Mouse (Mus musculus): Measurements from ENCODE around the gene Slc25a39. TPM values are rescaled to one million over a fixed set of nuclear protein-coding genes. Genes with fewer than 3 reads are reported as not detected.
A peak's percentile ranks its signal among the peaks of the same experiment; 100 is the strongest.

Slc25a39 gene
- total and polyA plus RNA-seq, 3 experiments: 183 to 325 TPM; not detected in 1

- TF ChIP-seq USF2 (IDR thresholded peaks at IDR 0.05; ENCODE audit: borderline replicate concordance in 1 of 2, insufficient read depth in 1 of 2, low read depth in 1 of 2, low read length in 2 of 2) (no peak), TBP (IDR thresholded peaks at IDR 0.05; ENCODE audit: low read depth, low read length) (peak; percentile 98), MAX (IDR thresholded peaks at IDR 0.05; ENCODE audit: low read length) (peak; percentile 99)
Observed at GRCm38 (mm10) chr11:102408344-102408876, 664 bp upstream of the Slc25a39 start (continued).

GRCm38 (mm10) chr11:102406900-102407833, 579 bp downstream of the Slc25a39 start:
- H3K27ac ChIP-seq (ENCODE audit: control insufficient read depth, low read depth, low read length): peak overlapping the region; percentile 97
- peak; percentile 93 for DNase-seq (ENCODE audit: low read depth, low spot score)

GRCm38 (mm10) chr11:102406401-102406800, 1.3 kb downstream of the Slc25a39 start:
- no peaks in the 10 kb centered on the region for H3K9me3 ChIP-seq (replicated peaks; ENCODE audit: insufficient read depth, low read length)
- DNase-seq (ENCODE audit: low read depth, low spot score): no peak
- H3K4me3 ChIP-seq (ENCODE audit: control insufficient read depth in 1 of 2, insufficient read depth in 1 of 2, low read depth in 2 of 2, low read length in 2 of 2): peak overlapping the region; percentile 80 to 92
- no peaks in the 10 kb centered on the region for H3K27me3 ChIP-seq (ENCODE audit: control insufficient read depth in 1 of 2, insufficient read depth in 2 of 2, low read length in 2 of 2)
- peaks cover 9 to 20% of the 10 kb centered on the region in 2 experiments for H3K4me1 ChIP-seq (ENCODE audit: control insufficient read depth in 1 of 2, insufficient read depth in 2 of 2, low read length in 2 of 2)
- H3K9ac ChIP-seq (ENCODE audit: control insufficient read depth, low read depth, low read length, poor library complexity, severe bottlenecking): peak overlapping the region; percentile 87
- peaks cover 0 to 14% of the 10 kb centered on the region in 2 experiments; a peak in 2 of 4 replicates for H3K36me3 ChIP-seq (ENCODE audit: control insufficient read depth in 1 of 2, insufficient read depth in 2 of 2, low read length in 2 of 2)
- peaks cover 19% of the 10 kb centered on the region for H3K79me2 ChIP-seq (ENCODE audit: control insufficient read depth, insufficient read depth, low read length, poor library complexity)
- peak overlapping the region; percentile 42 for H3K27ac ChIP-seq (ENCODE audit: control insufficient read depth, low read depth, low read length)
- TF ChIP-seq SMC3 (IDR thresholded peaks at IDR 0.05; ENCODE audit: low read depth, low read length) (no peak), TBP (IDR thresholded peaks at IDR 0.05; ENCODE audit: low read depth, low read length) (no peak), CHD1 (IDR thresholded peaks at IDR 0.05; ENCODE audit: low read depth, low read length) (no peak), GATA1 (IDR thresholded peaks at IDR 0.05; ENCODE audit: low read depth, low read length) (no peak), MYC (IDR thresholded peaks at IDR 0.05; ENCODE audit: low read depth, low read length) (no peak), ZC3H11A (IDR thresholded peaks at IDR 0.05; ENCODE audit: low read depth, low read length) (no peak), POLR2AphosphoS2 (IDR thresholded peaks at IDR 0.05; ENCODE audit: low read length) (no peak), POLR2A (IDR thresholded peaks at IDR 0.05; ENCODE audit: control insufficient read depth in 1 of 2, insufficient read depth in 1 of 2, low read depth in 1 of 2, low read length in 2 of 2, poor library complexity in 1 of 2) (no peak), ELF1 (IDR thresholded peaks at IDR 0.05; ENCODE audit: low read depth, low read length) (no peak), CHD2 (IDR thresholded peaks at IDR 0.05; ENCODE audit: low read length) (no peak), ZKSCAN1 (IDR thresholded peaks at IDR 0.05; ENCODE audit: low read depth, low read length) (no peak), SIN3A (IDR thresholded peaks at IDR 0.05; ENCODE audit: low read length) (no peak), E2F4 (IDR thresholded peaks at IDR 0.05; ENCODE audit: borderline replicate concordance, low read depth, low read length) (no peak), POLR2AphosphoS5 (IDR thresholded peaks at IDR 0.05; ENCODE audit: borderline replicate concordance, low read depth, low read length) (no peak), USF2 (IDR thresholded peaks at IDR 0.05; ENCODE audit: borderline replicate concordance in 1 of 2, insufficient read depth in 1 of 2, low read depth in 1 of 2, low read length in 2 of 2) (no peak), MEF2A (IDR thresholded peaks at IDR 0.05; ENCODE audit: extremely low read depth, insufficient replicate concordance, low read depth, low read length, poor library complexity, severe bottlenecking) (no peak), USF1 (IDR thresholded peaks at IDR 0.05; ENCODE audit: low read depth, low read length) (no peak)

More at GRCm38 (mm10) chr11:102406900-102407833, 579 bp downstream of the Slc25a39 start:
- TF ChIP-seq MAZ (IDR thresholded peaks at IDR 0.05; ENCODE audit: low read depth, low read length) (peak; percentile 86; the same call in 1 of the 2 replicates), MAX (IDR thresholded peaks at IDR 0.05; ENCODE audit: low read length) (no peak; the same call in 1 of the 2 replicates), TCF12 (IDR thresholded peaks at IDR 0.05; ENCODE audit: low read depth, low read length) (peak; percentile 84), ETS1 (IDR thresholded peaks at IDR 0.05; ENCODE audit: low read depth, low read length) (no peak), ZNF384 (IDR thresholded peaks at IDR 0.05; ENCODE audit: low read depth, low read length) (0 out of 2 replicates have a peak, but pooled peaks have one; percentile 20), NELFE (IDR thresholded peaks at IDR 0.05; ENCODE audit: low read depth, low read length) (peak; percentile 85), ZC3H11A (IDR thresholded peaks at IDR 0.05; ENCODE audit: low read depth, low read length) (no peak), HCFC1 (IDR thresholded peaks at IDR 0.05; ENCODE audit: low read depth, low read length) (peak; percentile 58; the same call in 1 of the 2 replicates), UBTF (IDR thresholded peaks at IDR 0.05; ENCODE audit: borderline replicate concordance, insufficient read depth, low read depth, low read length) (peak; percentile 74; the same call in 1 of the 2 replicates), SIN3A (IDR thresholded peaks at IDR 0.05; ENCODE audit: low read length) (peak; percentile 65), MXI1 (IDR thresholded peaks at IDR 0.05; ENCODE audit: low read depth, low read length) (peak; percentile 77), POLR2A (IDR thresholded peaks at IDR 0.05; ENCODE audit: control insufficient read depth in 1 of 2, insufficient read depth in 1 of 2, low read depth in 1 of 2, low read length in 2 of 2, poor library complexity in 1 of 2) (peak; percentile 52 to 79; a peak in 2 of 4 replicates), EP300 (IDR thresholded peaks at IDR 0.05; ENCODE audit: low read depth in 1 of 2, low read length in 2 of 2) (peak; percentile 29 to 48; a peak in 2 of 4 replicates), NRF1 (IDR thresholded peaks at IDR 0.05; ENCODE audit: insufficient read depth, low read depth, low read length, poor library complexity, severe bottlenecking) (0 out of 2 replicates have a peak, but pooled peaks have one; percentile 43), JUND (IDR thresholded peaks at IDR 0.05; ENCODE audit: low read depth, low read length) (no peak), ZMIZ1 (IDR thresholded peaks at IDR 0.05; ENCODE audit: low read depth, low read length) (peak; percentile 88), MYC (IDR thresholded peaks at IDR 0.05; ENCODE audit: low read depth, low read length) (peak; percentile 64), ELF1 (IDR thresholded peaks at IDR 0.05; ENCODE audit: low read depth, low read length) (peak; percentile 70), MYB (IDR thresholded peaks at IDR 0.05; ENCODE audit: low read depth, low read length) (no peak)
- Histone ChIP-seq H3K9me3 (replicated peaks; ENCODE audit: insufficient read depth, low read length) (no peaks in the 10 kb centered on the region), H3K36me3 (ENCODE audit: control insufficient read depth in 1 of 2, insufficient read depth in 2 of 2, low read length in 2 of 2) (peaks cover 0 to 14% of the 10 kb centered on the region in 2 experiments; a peak in 2 of 4 replicates), H3K4me3 (ENCODE audit: control insufficient read depth in 1 of 2, insufficient read depth in 1 of 2, low read depth in 2 of 2, low read length in 2 of 2) (peak overlapping the region; percentile 80 to 92), H3K79me2 (ENCODE audit: control insufficient read depth, insufficient read depth, low read length, poor library complexity) (peaks cover 19% of the 10 kb centered on the region), H3K4me1 (ENCODE audit: control insufficient read depth in 1 of 2, insufficient read depth in 2 of 2, low read length in 2 of 2) (peaks cover 11 to 22% of the 10 kb centered on the region in 2 experiments), H3K27me3 (ENCODE audit: control insufficient read depth in 1 of 2, insufficient read depth in 2 of 2, low read length in 2 of 2) (no peaks in the 10 kb centered on the region), H3K9ac (ENCODE audit: control insufficient read depth, low read depth, low read length, poor library complexity, severe bottlenecking) (peak overlapping the region; percentile 87)

Measured in MEL (cell line).